Mouse (Mus musculus) liver, embryonic 14.5 days (tissue): Measurements from ENCODE around the gene Scn4b.

Experiments used
- CTCF ChIP-seq: IDR thresholded peaks from 2 replicates; pipeline ENCODE4 v1.5.1; 2016; ENCODE audit warnings: antibody characterized with exemption, low read depth, control low read depth
- EP300 ChIP-seq: IDR thresholded peaks from 2 replicates; pipeline ENCODE4 v1.6.1; 2016; ENCODE audit warnings: antibody characterized with exemption, low read depth

- TF ChIP-seq CTCF (no peak), EP300 (no peak)
Observed at GRCm38 (mm10) chr9:45182521-45182920, 44.3 kb downstream of the Scn4b start.
